ENCODE assay signal across 12 mouse cellular contexts in the genomic region with DNA sequence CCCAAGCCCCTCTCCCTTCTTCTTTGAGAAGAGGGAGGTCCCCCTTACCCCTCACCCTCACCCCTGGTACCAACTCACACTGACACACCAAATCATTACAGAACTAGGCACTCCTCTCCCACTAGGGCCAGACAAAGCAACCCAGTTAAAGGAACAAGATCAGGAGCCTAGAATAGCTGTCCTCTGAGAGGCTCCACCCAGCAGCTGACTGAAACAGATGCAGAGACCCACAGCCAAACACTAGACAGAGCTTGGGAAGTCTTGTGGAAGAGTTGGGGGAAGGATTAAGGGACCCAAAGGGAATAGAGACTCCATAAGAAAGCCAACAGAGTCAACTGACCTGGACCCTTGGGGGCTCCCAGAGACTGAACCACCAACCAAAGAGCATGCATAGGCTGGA.
"Had no signal": no experiment of that assay in that cellular context is flagged by ENCODE, and none has a peak within 500 bp of the region (broad histone marks: within the 10 kb centered on the region; RNA-seq: fewer than 3 reads in every experiment).

No protein-coding gene starts in this region.

- H3K27me3 ChIP-seq: limb, embryonic 13.5 days; midbrain, embryonic 13.5 days had no signal

- DNase-seq: kidney, postnatal 36 days; layer of hippocampus, adult 9-11 months; layer of hippocampus, postnatal 36 days; lung, adult 2 months; lung, postnatal 36 days; spleen, adult 18-20 months; thymus, adult 18-20 months; thymus, postnatal 14 days had no signal

- H3K27ac ChIP-seq: limb, embryonic 13.5 days; liver, embryonic 14.5 days had no signal

- H3K9me3 ChIP-seq: limb, embryonic 13.5 days; midbrain, embryonic 13.5 days had no signal

- H3K4me3 ChIP-seq: limb, embryonic 13.5 days; midbrain, embryonic 13.5 days had no signal

- H3K36me3 ChIP-seq: limb, embryonic 13.5 days; midbrain, embryonic 13.5 days had no signal

- H3K9ac ChIP-seq: limb, embryonic 13.5 days; liver, embryonic 14.5 days; midbrain, embryonic 13.5 days had no signal

- ATAC-seq: lung, postnatal 0 days; midbrain, embryonic 13.5 days had no signal

- H3K4me1 ChIP-seq: limb, embryonic 13.5 days had no signal

- H3K4me2 ChIP-seq: limb, embryonic 13.5 days; midbrain, embryonic 13.5 days had no signal
